Comparison of ENCODE assay signal across 17 mouse cellular contexts in the genomic region with DNA sequence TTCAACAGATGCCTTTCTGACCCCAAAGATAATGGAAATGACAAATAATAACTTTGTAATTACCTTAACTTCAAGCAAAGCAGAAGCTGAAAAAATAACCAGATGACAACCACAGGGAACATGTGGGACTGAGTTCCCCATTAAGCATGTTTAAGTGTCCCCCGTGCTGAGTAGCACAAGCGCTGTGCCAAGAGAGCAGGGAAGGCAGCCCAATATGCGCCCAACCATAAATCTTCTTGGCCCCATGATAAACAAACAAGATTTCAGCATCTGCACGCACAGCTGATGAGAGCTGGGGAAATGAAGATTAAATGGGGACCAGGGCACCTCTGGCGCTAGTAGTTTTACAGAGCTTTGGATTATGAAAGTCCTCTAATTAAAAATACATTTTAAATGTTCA.
"Had no signal": no experiment of that assay in that cellular context is flagged by ENCODE, and none has a peak within 500 bp of the region (broad histone marks: within the 10 kb centered on the region; RNA-seq: fewer than 3 reads in every experiment).

No protein-coding gene starts in this region.

- DNase-seq: kidney, adult 18-20 months; kidney, adult 9 months; kidney, postnatal 14 days; kidney, postnatal 4 days; liver, embryonic 13.5 days; lung, adult 2 months; right cerebral cortex, adult 18-20 months; right cerebral cortex, postnatal 14 days; right cerebral cortex, postnatal 4 days; thymus, adult 2 months; thymus, postnatal 14 days had no signal

- H3K9ac ChIP-seq: liver, embryonic 13.5 days; midbrain, embryonic 12.5 days; midbrain, embryonic 15.5 days had no signal

- H3K4me1 ChIP-seq: liver, embryonic 13.5 days; megakaryocyte, embryonic 14.5 days; midbrain, embryonic 12.5 days; midbrain, embryonic 15.5 days had no signal

- H3K27me3 ChIP-seq: liver, embryonic 13.5 days; megakaryocyte, embryonic 14.5 days; midbrain, embryonic 12.5 days; midbrain, embryonic 15.5 days had no signal

- H3K4me3 ChIP-seq: liver, embryonic 13.5 days; megakaryocyte, embryonic 14.5 days; midbrain, embryonic 12.5 days; midbrain, embryonic 15.5 days; myocyte had no signal

- H3K27ac ChIP-seq: liver, embryonic 13.5 days; midbrain, embryonic 12.5 days; midbrain, embryonic 15.5 days; stomach, postnatal 0 days had no signal

- ATAC-seq: lung, postnatal 0 days; midbrain, embryonic 15.5 days had no signal

- H3K36me3 ChIP-seq: liver, embryonic 13.5 days; midbrain, embryonic 12.5 days; midbrain, embryonic 15.5 days had no signal

- H3K9me3 ChIP-seq: liver, embryonic 13.5 days; midbrain, embryonic 12.5 days; midbrain, embryonic 15.5 days had no signal

- H3K4me2 ChIP-seq: liver, embryonic 13.5 days; midbrain, embryonic 12.5 days; midbrain, embryonic 15.5 days had no signal
